Mouse (Mus musculus): ENCODE measurements at regions not wholly inside any gene's neighbourhood (a gene's known extent, or its start where the extent isn't known, plus 50 kb on each side); places are given as distances from the start of the nearest gene placed in this dataset.
A peak's percentile ranks its signal among the peaks of the same experiment; 100 is the strongest.

GRCm38 (mm10) chr16:93130622-93131021, 304.7 kb upstream of the Runx1 start:
- H3K27me3 ChIP-seq (ENCODE audit: control insufficient read depth, insufficient read depth, low read length): no peaks in the 10 kb centered on the region; the same call in 1 of the 2 replicates
- H3K4me1 ChIP-seq (ENCODE audit: control insufficient read depth, insufficient read depth, low read length): no peaks in the 10 kb centered on the region
- H3K9me3 ChIP-seq (replicated peaks; ENCODE audit: control insufficient read depth, low read length): no peaks in the 10 kb centered on the region
- ATAC-seq (replicated peaks; ENCODE audit: extremely low read depth, insufficient read depth, low FRiP score): no peak
- H3K27ac ChIP-seq (ENCODE audit: low read length): no peak overlapping the region
- WGBS: 76% methylated on average over 6 of the region's 6 CpGs
- H3K36me3 ChIP-seq (ENCODE audit: control insufficient read depth, insufficient read depth): no peaks in the 10 kb centered on the region
- H3K4me2 ChIP-seq (ENCODE audit: low read depth, low read length): no peak overlapping the region
- H3K9ac ChIP-seq (ENCODE audit: low read length): no peak overlapping the region
- H3K4me3 ChIP-seq (ENCODE audit: low read length): no peak overlapping the region

GRCm38 (mm10) chr16:93123707-93124106, 297.8 kb upstream of the Runx1 start:
- H3K4me1 ChIP-seq (ENCODE audit: control insufficient read depth, insufficient read depth, low read length): no peaks in the 10 kb centered on the region
- no peaks in the 10 kb centered on the region for H3K36me3 ChIP-seq (ENCODE audit: control insufficient read depth, insufficient read depth)
- H3K27ac ChIP-seq (ENCODE audit: low read length): no peak overlapping the region
- no peak for ATAC-seq (replicated peaks; ENCODE audit: extremely low read depth, insufficient read depth, low FRiP score)
- no peaks in the 10 kb centered on the region for H3K27me3 ChIP-seq (ENCODE audit: control insufficient read depth, insufficient read depth, low read length)
- H3K9me3 ChIP-seq (replicated peaks; ENCODE audit: control insufficient read depth, low read length): no peaks in the 10 kb centered on the region
- H3K4me2 ChIP-seq (ENCODE audit: low read depth, low read length): no peak overlapping the region
- WGBS: 71% methylated on average over 7 of the region's 8 CpGs
- no peak overlapping the region for H3K4me3 ChIP-seq (ENCODE audit: low read length)
- no peak overlapping the region for H3K9ac ChIP-seq (ENCODE audit: low read length)

DNA sequence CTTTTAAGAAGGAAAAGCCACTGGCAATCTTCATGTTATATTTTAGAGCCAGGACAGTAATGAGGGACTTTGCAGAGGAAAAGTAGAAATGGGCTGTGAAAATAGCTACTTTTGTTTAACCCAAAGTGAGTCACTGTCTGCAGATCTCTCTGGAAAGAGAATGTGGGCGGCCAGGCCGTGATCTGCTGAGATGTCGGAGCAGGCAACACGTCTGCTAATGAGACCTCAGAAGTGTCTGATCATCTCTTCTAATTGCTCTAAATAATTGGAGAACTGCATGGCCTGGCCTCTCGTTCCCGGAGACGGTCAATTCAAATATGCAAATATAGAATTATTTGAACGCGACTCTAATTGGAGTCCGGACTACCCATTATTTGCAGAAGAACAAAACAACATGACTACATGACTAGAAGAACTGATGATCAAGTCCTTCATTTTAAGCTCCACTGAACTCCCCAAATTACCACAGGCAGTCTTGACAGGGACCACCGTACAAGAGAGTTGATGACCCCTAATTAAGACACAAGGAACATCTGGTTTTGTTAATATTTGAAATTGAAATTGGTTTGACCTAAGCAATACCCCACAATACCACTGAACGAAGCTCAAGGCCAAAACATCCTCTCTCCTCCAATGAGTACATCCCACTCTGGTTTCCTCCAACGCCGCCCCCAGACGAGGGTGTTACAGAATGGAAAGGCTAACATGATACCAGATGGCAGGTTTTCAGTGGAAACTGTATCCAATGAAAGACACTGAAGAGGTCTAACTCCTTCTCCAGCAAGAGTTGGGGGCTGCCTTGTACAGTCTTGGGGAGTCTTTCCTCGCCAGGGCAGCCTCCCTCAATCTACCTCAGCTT, 290.4 kb upstream of the Runx1 start:
- Histone ChIP-seq H3K4me1 (ENCODE audit: control insufficient read depth, insufficient read depth, low read length) (no peaks in the 10 kb centered on the region), H3K4me3 (ENCODE audit: low read length) (no peak overlapping the region), H3K27ac (ENCODE audit: low read length) (no peak overlapping the region), H3K27me3 (ENCODE audit: control insufficient read depth, insufficient read depth, low read length) (no peaks in the 10 kb centered on the region), H3K36me3 (ENCODE audit: control insufficient read depth, insufficient read depth) (no peaks in the 10 kb centered on the region), H3K4me2 (ENCODE audit: low read depth, low read length) (no peak overlapping the region), H3K9ac (ENCODE audit: low read length) (no peak overlapping the region), H3K9me3 (replicated peaks; ENCODE audit: control insufficient read depth, low read length) (no peaks in the 10 kb centered on the region)
- ATAC-seq (replicated peaks; ENCODE audit: extremely low read depth, insufficient read depth, low FRiP score): no peak
- WGBS: 84% methylated on average over 16 of the region's 16 CpGs

DNA sequence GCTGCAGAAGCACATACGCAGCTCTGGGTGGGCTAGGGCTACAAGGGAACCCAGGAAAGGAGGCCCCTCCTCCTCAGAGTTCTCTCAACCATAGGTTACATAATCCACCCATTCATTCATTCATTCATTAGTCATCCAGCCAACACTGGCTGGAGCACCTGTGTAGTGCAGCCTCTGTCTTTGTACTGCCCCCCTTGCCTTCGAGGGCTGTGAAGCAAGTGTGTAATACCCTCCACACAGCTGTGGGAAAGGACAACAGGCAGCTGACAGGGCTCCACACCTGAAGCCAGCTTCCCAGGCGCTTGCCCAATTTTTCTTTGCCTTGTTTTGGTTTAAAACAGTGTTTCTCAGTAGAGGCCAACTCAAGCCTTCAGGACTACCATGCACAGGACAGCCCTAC, 285.0 kb upstream of the Runx1 start:
- H3K4me2 ChIP-seq (ENCODE audit: low read depth, low read length): no peak overlapping the region
- peaks cover 11% of the 10 kb centered on the region for H3K4me1 ChIP-seq (ENCODE audit: control insufficient read depth, insufficient read depth, low read length)
- H3K27ac ChIP-seq (ENCODE audit: low read length): no peak overlapping the region
- 84% methylated on average over 3 of the region's 3 CpGs for WGBS
- ATAC-seq (replicated peaks; ENCODE audit: extremely low read depth, insufficient read depth, low FRiP score): no peak
- no peak overlapping the region for H3K9ac ChIP-seq (ENCODE audit: low read length)
- 0 out of 2 replicates have a peak, but pooled peaks cover 3% of the 10 kb centered on the region for H3K9me3 ChIP-seq (replicated peaks; ENCODE audit: control insufficient read depth, low read length)
- H3K27me3 ChIP-seq (ENCODE audit: control insufficient read depth, insufficient read depth, low read length): no peaks in the 10 kb centered on the region
- no peaks in the 10 kb centered on the region for H3K36me3 ChIP-seq (ENCODE audit: control insufficient read depth, insufficient read depth)
- H3K4me3 ChIP-seq (ENCODE audit: low read length): no peak overlapping the region

DNA sequence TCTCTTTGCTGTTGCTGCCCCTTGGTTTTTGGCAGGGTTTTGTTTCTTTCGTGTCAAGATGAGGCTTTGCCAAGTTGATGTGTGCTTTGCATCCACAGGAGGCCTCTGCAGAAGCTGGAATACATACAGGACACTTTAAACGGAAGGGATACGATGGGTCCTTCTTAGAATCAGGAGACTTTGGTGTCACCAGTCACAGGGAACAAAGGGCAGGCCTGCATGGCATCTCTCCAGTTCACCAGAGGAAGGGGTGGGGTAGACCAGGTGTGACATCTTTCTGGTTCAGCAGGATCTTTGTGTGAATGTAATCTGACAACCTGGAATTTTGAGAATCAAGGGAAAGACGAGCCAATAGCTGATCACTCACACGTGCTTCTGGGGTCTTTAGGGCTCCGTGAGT, 284.5 kb upstream of the Runx1 start:
- no peak overlapping the region; the same call in 1 of the 2 replicates for H3K27ac ChIP-seq (ENCODE audit: low read length)
- no peaks in the 10 kb centered on the region for H3K27me3 ChIP-seq (ENCODE audit: control insufficient read depth, insufficient read depth, low read length)
- H3K36me3 ChIP-seq (ENCODE audit: control insufficient read depth, insufficient read depth): no peaks in the 10 kb centered on the region
- WGBS: 79% methylated on average over 6 of the region's 6 CpGs
- H3K9ac ChIP-seq (ENCODE audit: low read length): no peak overlapping the region
- ATAC-seq (replicated peaks; ENCODE audit: extremely low read depth, insufficient read depth, low FRiP score): no peak
- peaks cover 11% of the 10 kb centered on the region for H3K4me1 ChIP-seq (ENCODE audit: control insufficient read depth, insufficient read depth, low read length)
- H3K9me3 ChIP-seq (replicated peaks; ENCODE audit: control insufficient read depth, low read length): 0 out of 2 replicates have a peak, but pooled peaks cover 3% of the 10 kb centered on the region
- H3K4me3 ChIP-seq (ENCODE audit: low read length): no peak overlapping the region
- no peak overlapping the region for H3K4me2 ChIP-seq (ENCODE audit: low read depth, low read length)

DNA sequence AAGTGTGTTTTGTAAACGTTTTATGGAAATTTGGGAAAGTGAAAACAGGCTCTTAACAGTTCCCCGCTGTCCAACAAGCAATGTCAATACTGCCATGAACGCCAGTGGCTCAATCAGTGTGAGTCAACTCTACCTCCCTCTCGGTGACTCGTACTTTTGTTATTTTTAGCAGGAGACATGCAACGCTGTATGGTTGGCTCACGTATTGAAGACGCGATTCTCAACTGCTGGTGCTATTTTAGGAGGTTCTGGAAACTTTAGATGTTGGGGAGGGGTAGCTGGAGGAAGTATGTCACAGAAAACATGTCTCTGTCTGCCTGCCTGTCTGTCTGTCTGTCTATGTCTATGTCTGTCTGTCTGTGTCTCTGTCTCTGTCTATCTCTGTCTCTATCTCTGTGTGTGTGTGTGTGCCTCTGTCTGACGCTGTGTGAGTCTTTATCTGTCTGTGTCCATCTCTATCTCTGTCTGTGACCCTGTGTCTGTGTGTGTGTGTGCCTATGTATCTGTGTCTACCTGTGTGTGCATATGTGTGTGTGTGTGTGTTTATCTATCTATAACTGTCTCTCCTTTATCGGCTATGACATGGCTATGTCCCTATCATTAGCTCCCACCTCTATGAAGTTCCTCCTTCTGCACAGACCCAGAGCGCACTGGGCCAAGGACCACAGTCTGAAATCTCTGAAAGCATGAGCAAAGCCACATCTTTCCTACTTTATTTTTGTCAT, 283.9 kb upstream of the Runx1 start:
- no peak; the same call in 1 of the 2 replicates for ATAC-seq (replicated peaks; ENCODE audit: extremely low read depth, insufficient read depth, low FRiP score)
- no peaks in the 10 kb centered on the region for H3K36me3 ChIP-seq (ENCODE audit: control insufficient read depth, insufficient read depth)
- no peak overlapping the region for H3K4me3 ChIP-seq (ENCODE audit: low read length)
- no peak overlapping the region for H3K9ac ChIP-seq (ENCODE audit: low read length)
- H3K9me3 ChIP-seq (replicated peaks; ENCODE audit: control insufficient read depth, low read length): 0 out of 2 replicates have a peak, but pooled peaks cover 3% of the 10 kb centered on the region
- peak overlapping the region; percentile 40 for H3K4me2 ChIP-seq (ENCODE audit: low read depth, low read length)
- 38% methylated on average over 12 of the region's 12 CpGs for WGBS
- H3K4me1 ChIP-seq (ENCODE audit: control insufficient read depth, insufficient read depth, low read length): peaks cover 11% of the 10 kb centered on the region
- H3K27ac ChIP-seq (ENCODE audit: low read length): peak overlapping the region; percentile 29
- H3K27me3 ChIP-seq (ENCODE audit: control insufficient read depth, insufficient read depth, low read length): no peaks in the 10 kb centered on the region

DNA sequence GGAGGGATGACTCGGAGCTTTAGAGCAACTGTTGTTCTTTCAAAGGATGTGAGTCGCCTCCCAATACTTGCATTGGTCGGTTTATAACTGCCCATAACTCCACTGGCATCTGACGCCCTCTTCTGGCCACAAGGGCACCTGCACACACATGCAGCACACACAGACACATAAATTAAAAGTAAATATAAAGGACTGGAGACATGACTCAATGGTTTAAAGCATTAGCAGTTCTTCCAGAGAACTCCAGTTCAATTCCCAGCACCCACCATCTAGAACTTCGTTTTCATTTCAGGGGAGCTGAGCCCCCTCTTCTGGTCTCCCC, 281.5 kb upstream of the Runx1 start:
- no peak overlapping the region for H3K27ac ChIP-seq (ENCODE audit: low read length)
- no peak for ATAC-seq (replicated peaks; ENCODE audit: extremely low read depth, insufficient read depth, low FRiP score)
- H3K36me3 ChIP-seq (ENCODE audit: control insufficient read depth, insufficient read depth): no peaks in the 10 kb centered on the region
- H3K4me3 ChIP-seq (ENCODE audit: low read length): no peak overlapping the region
- H3K9me3 ChIP-seq (replicated peaks; ENCODE audit: control insufficient read depth, low read length): 0 out of 2 replicates have a peak, but pooled peaks cover 3% of the 10 kb centered on the region
- no peak overlapping the region for H3K4me2 ChIP-seq (ENCODE audit: low read depth, low read length)
- H3K27me3 ChIP-seq (ENCODE audit: control insufficient read depth, insufficient read depth, low read length): no peaks in the 10 kb centered on the region
- WGBS: 78% methylated on average over 5 of the region's 5 CpGs
- peaks cover 11% of the 10 kb centered on the region for H3K4me1 ChIP-seq (ENCODE audit: control insufficient read depth, insufficient read depth, low read length)
- H3K9ac ChIP-seq (ENCODE audit: low read length): no peak overlapping the region

DNA sequence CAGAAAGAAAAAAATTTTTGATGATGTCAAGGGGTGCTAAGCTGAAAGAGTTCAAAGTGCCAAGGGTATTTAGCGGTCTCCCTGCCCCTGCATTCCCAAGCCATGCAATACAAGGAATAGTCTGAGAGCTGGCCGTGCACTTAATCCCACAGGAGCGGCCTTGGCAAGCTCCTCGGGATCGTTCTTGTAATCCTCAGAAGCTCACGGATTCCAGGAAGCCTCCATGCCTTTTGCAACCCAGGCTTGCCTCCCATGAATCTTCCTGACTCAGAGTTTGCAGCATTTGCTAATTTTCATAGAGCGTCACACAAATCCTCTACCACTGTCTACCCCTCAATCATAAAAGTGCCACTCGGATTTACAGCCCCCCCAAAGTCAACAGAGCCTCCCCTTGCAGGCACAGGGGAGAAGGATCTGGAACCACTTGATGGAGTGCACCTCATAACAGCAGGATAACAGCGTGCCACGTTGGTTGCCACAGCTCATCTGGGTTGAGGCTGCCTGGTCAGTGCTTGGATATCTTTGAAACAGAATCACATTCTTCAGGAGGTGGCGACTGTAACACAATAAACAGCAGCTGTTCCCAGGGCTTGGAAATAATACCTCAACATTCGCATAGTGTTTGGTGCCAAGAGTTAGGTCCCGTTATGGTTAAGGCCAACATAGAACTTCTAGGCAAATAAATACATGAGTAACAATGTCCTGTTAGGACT, 281.0 kb upstream of the Runx1 start:
- H3K9me3 ChIP-seq (replicated peaks; ENCODE audit: control insufficient read depth, low read length): 0 out of 2 replicates have a peak, but pooled peaks cover 3% of the 10 kb centered on the region
- ATAC-seq (replicated peaks; ENCODE audit: extremely low read depth, insufficient read depth, low FRiP score): no peak
- 77% methylated on average over 13 of the region's 13 CpGs for WGBS

DNA sequence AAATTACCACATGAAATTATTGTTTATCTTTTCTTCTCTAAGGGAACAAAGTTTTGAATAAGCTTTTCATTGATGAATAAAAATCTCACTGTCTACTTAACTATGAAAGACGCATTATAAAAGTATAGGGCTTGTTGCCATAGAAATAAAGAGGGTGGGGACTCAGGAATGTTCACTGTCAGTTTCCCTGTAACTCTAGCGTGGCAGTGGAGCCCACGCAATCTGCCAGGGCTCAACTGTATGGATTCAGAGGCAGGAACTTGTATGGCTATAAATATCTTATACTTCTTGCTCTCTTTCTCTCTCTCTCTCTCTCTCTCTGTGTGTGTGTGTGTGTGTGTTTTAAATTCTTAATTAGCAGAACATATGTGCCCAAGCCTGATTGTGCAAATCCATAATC, 276.2 kb upstream of the Runx1 start:
- no peak for ATAC-seq (replicated peaks; ENCODE audit: extremely low read depth, insufficient read depth, low FRiP score)
- H3K27me3 ChIP-seq (ENCODE audit: control insufficient read depth, insufficient read depth, low read length): no peaks in the 10 kb centered on the region
- WGBS: 54% methylated on average over 3 of the region's 3 CpGs

More for the DNA sequence above, 281.0 kb upstream of the Runx1 start:
- H3K4me2 ChIP-seq (ENCODE audit: low read depth, low read length): no peak overlapping the region
- H3K9ac ChIP-seq (ENCODE audit: low read length): no peak overlapping the region
- no peaks in the 10 kb centered on the region for H3K36me3 ChIP-seq (ENCODE audit: control insufficient read depth, insufficient read depth)
- no peak overlapping the region for H3K4me3 ChIP-seq (ENCODE audit: low read length)
- peaks cover 11% of the 10 kb centered on the region for H3K4me1 ChIP-seq (ENCODE audit: control insufficient read depth, insufficient read depth, low read length)
- H3K27me3 ChIP-seq (ENCODE audit: control insufficient read depth, insufficient read depth, low read length): no peaks in the 10 kb centered on the region
- no peak overlapping the region for H3K27ac ChIP-seq (ENCODE audit: low read length)

More for the DNA sequence above, 276.2 kb upstream of the Runx1 start:
- H3K4me3 ChIP-seq (ENCODE audit: low read length): no peak overlapping the region
- H3K4me2 ChIP-seq (ENCODE audit: low read depth, low read length): no peak overlapping the region
- no peak overlapping the region for H3K27ac ChIP-seq (ENCODE audit: low read length)
- H3K36me3 ChIP-seq (ENCODE audit: control insufficient read depth, insufficient read depth): no peaks in the 10 kb centered on the region
- H3K4me1 ChIP-seq (ENCODE audit: control insufficient read depth, insufficient read depth, low read length): no peaks in the 10 kb centered on the region
- H3K9me3 ChIP-seq (replicated peaks; ENCODE audit: control insufficient read depth, low read length): no peaks in the 10 kb centered on the region
- H3K9ac ChIP-seq (ENCODE audit: low read length): no peak overlapping the region
